Mouse (Mus musculus) cerebellum, adult 2 months (tissue): ENCODE data around the gene Stk31. TPM values are rescaled to one million over a fixed set of nuclear protein-coding genes. Genes with fewer than 3 reads are reported as not detected.
"Not testable (repeated sequence)": the region's sequence is repeated elsewhere in the genome, so short reads cannot be mapped to it uniquely, and the experiment has no call there.

Experiments
- DNase-seq, 2 experiments: peaks; one replicate each; pipeline ENCODE4 v3.0.0; 2021
- H3K27ac ChIP-seq: fragments of 200-500 bp; 2 replicates; pipeline ENCODE4 v1.5.1; 2012; ENCODE audit warnings: low read length, control low read depth, inconsistent platforms; ENCODE audit not compliant: insufficient read depth
- H3K27me3 ChIP-seq: fragments of 200-500 bp; 2 replicates; pipeline ENCODE4 v1.6.1; 2012; ENCODE audit warnings: inconsistent platforms, mild to moderate bottlenecking, low read length, moderate library complexity; ENCODE audit not compliant: control insufficient read depth, insufficient read depth
- H3K4me1 ChIP-seq: fragments of 200-500 bp; 2 replicates; pipeline ENCODE4 v1.6.1; 2011; ENCODE audit warnings: low read length; ENCODE audit not compliant: control insufficient read depth, insufficient read depth
- H3K4me3 ChIP-seq: fragments of 200-500 bp; replicated peaks from 2 replicates; pipeline ENCODE3; 2011; ENCODE audit warnings: mild to moderate bottlenecking, low read depth, low read length, control low read depth; ENCODE audit not compliant: insufficient read depth
- CTCF ChIP-seq: fragments of 200-500 bp; IDR thresholded peaks from 2 replicates; pipeline ENCODE4 v1.5.1; 2011; ENCODE audit warnings: low read depth, mild to moderate bottlenecking, control low read depth, low read length, moderate library complexity, borderline replicate concordance; ENCODE audit not compliant: insufficient read depth
- POLR2A ChIP-seq: fragments of 200-500 bp; IDR thresholded peaks from 2 replicates; pipeline ENCODE4 v1.6.1; 2011; ENCODE audit warnings: low read length, control low read depth, borderline replicate concordance; ENCODE audit not compliant: insufficient read depth
- WGBS: fragments of 180-500 bp; shearing (Covaris S2); methylation state at CpG from one replicate; pipeline ENCODE4 v1.1.7; 2018; 5-methylcytosine and 5-hydroxymethylcytosine counted together
- polyA plus RNA-seq: library from polyadenylated mRNA; depleted of rRNA; stranded (reverse); fragments of >200 nt; gene quantifications from 2 replicates; pipeline ENCODE4 v1.2.3, GENCODE M21; 2012

The Stk31 gene
- polyA plus RNA-seq, 1 experiment, result 0.08 TPM

DNA sequence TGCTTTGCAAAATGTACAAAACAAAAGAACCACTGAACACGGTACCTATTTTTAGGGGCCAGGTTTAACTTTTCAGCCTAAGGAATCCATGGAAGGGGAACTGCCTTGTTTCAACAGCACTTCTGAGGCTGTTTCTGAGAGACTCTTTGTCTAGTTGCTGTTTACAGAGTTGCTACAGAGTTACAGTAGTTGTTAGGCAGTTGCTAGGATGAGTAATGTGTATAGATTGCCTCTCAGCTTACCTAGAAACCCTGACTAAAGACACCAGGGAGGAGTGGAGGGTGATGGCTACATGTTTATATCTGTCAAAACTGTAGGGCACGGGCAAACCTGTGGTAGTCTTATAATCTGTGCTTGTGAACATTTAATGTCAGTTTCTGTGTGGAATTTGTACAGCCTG lies 21.5 kb upstream of the Stk31 start:
- no peak for DNase-seq
- WGBS, result 59% methylated on average over 2 of the region's 2 CpGs
- Histone ChIP-seq H3K27ac (no peak overlapping the region), H3K4me1 (no peaks in the 10 kb centered on the region), H3K27me3 (no peaks in the 10 kb centered on the region), H3K4me3 (no peak overlapping the region)
- no peak for TF ChIP-seq POLR2A
- TF ChIP-seq CTCF, result no peak

DNA sequence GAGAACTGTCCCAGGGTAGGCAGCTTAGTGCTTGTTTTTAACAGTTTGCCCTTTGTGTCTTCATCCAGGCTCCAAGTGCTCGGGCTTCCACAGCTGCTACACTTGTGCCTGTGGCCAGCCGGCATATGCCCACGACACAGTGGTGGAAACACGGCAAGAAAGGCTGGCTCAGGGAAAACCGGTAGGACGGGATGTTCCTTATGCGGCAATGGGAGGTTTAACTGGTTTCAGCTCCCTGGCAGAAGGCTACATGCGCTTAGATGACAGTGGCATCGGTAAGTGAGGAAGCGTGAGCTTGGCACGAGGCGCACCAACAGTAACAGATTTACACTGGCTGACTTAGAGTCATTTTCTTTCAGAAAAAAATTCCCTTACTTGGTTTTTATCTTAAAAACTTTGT lies 17.1 kb upstream of the Stk31 start:
- Histone ChIP-seq H3K4me1 (no peaks in the 10 kb centered on the region), H3K27ac (no peak overlapping the region), H3K27me3 (no peaks in the 10 kb centered on the region), H3K4me3 (no peak overlapping the region)
- 51% methylated on average over 12 of the region's 12 CpGs for WGBS
- no peak for DNase-seq
- TF ChIP-seq POLR2A (no peak), CTCF (no peak)

DNA sequence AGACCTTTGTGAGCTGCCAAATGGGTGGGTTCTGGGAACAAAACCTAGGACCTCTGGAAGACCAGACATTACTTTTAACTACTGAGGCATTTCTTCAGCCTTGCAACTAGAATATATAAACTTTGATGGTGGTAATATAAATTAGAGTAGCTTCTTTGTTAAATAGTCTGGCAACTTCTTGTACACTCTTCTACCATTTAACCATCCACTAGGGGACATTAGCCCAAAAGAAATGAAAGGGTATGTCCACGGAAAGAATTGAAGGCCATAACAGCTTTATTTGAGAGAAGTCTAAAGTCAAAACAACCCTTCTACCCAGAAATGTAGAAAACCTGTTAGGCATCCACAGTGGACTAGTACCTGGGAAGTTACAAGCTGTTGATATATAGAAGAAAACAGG lies 1.1 kb upstream of the Stk31 start:
- no peaks in the 10 kb centered on the region for H3K4me1 ChIP-seq
- H3K27ac ChIP-seq, result no peak overlapping the region
- TF ChIP-seq POLR2A, result no peak
- H3K4me3 ChIP-seq, result no peak overlapping the region
- no peaks in the 10 kb centered on the region; the same call in 1 of the 2 replicates for H3K27me3 ChIP-seq
- WGBS, result 65% methylated on average over 1 of the region's 1 CpGs
- DNase-seq, result no peak

DNA sequence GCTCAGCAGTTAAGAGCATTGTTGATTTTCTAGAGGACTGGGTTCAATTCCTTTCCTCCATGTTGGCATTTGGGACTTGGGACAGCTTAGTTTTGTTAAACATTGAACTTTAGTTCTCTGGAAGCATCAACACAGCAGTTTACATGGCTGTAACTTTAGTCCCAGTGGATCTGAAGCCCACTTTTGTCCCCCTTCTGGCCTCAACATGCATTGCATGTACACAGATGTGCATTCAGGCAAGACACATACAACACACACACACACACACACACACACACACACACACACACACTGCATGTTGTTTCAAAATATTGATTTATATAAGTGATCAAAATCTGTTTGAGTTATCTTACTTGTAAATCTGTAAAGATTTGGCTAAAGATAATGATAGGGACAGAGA lies 2.1 kb downstream of the Stk31 start:
- no peaks in the 10 kb centered on the region for H3K4me1 ChIP-seq
- no peak overlapping the region for H3K27ac ChIP-seq
- H3K27me3 ChIP-seq, result no peaks in the 10 kb centered on the region; the same call in 1 of the 2 replicates
- H3K4me3 ChIP-seq, result no peak overlapping the region
- DNase-seq, result no peak
- no peak for TF ChIP-seq CTCF
- TF ChIP-seq POLR2A, result no peak

DNA sequence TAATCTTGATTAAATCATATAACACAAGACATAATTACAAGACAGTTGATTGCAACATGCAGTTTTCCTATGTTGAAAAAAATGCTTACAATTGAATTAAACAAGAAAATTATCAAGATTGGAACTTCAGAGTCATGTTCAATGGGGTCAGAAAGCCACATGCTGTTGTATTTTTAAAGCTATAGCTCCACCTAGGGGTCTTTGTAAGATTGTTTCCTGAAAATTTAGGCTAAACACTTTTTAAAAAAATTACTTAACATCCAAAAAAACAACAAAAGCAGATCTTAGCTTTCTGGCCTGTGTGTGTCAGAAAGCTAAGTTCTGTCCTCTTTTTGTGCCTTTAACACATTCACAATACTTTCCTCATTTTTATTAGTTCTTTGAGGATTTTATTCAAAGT lies 3.0 kb downstream of the Stk31 start:
- TF ChIP-seq POLR2A (no peak), CTCF (peak; percentile 33; the same call in 1 of the 2 replicates)
- Histone ChIP-seq H3K27ac (no peak overlapping the region), H3K27me3 (no peaks in the 10 kb centered on the region; the same call in 1 of the 2 replicates), H3K4me3 (no peak overlapping the region), H3K4me1 (no peaks in the 10 kb centered on the region)
- peak in 1 of 2 experiments; percentile 5 for DNase-seq

DNA sequence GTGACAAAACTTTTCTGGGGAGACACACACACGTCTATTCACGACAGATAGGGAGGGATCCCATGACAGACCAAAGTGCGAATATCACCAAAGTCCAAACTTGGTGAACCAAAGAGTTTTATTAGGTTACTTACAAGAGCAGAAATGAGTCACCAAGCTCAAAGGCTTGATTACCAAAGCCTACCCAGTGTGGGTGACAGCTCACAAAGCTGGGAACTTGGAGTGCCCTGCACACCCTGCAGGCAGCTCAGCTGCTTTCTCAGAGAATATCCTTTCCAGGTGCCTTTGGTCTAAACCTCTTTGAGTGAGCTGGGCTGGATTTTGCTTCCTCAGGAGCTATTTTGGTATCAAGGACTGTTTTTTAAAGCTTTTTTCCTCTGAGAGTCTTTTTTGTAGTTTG lies 15.4 kb downstream of the Stk31 start:
- Histone ChIP-seq H3K4me1 (no peaks in the 10 kb centered on the region), H3K4me3 (no peak overlapping the region), H3K27me3 (no peaks in the 10 kb centered on the region), H3K27ac (no peak overlapping the region)
- no peak for DNase-seq
- WGBS, result 81% methylated on average over 3 of the region's 3 CpGs
- TF ChIP-seq CTCF, result no peak
- TF ChIP-seq POLR2A, result no peak

DNA sequence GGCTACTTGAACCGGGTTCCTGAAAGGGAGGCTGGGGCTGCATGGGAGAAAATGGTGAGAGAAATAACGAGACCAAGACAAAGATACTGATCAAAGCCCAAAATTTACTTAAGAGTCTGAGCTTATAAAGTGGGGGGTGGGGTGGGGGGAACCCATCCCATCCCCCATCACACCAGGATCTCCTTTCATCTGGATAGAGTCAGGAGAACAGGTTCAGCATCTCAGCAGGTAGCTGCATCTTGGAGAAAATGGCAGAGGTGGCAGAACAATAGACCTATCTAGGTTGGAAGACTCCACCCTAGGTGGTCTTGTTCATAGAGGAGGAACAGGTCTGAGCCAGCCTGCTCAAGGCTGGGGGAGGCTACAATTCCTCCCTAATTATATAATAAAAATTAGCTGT lies 17.6 kb downstream of the Stk31 start:
- not testable (repeated sequence) for H3K4me1 ChIP-seq, H3K4me3 ChIP-seq, DNase-seq, H3K27ac ChIP-seq, H3K27me3 ChIP-seq
- WGBS, result 60% methylated on average over 2 of the region's 2 CpGs

DNA sequence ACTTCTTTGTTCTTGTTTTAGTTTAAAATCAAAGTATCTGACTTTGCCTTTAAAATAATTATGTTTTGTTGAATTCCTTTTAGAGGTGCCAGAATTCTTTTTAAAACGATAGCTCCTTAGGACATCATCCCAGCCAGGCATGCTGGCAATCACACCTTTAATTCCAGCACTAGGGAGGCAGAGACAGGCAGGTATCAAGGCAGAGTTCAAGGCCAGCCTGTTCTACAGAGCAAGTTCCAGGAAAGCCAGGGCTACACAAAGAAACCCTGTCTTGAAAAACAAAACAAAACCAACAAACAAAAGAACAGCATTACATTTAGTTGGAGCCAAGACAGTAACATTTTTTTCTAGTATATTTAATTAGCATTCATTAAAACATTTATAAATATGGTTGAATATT lies 20.6 kb downstream of the Stk31 start:
- TF ChIP-seq CTCF (no peak), POLR2A (no peak)
- H3K4me3 ChIP-seq, result no peak overlapping the region
- H3K4me1 ChIP-seq, result no peaks in the 10 kb centered on the region
- H3K27me3 ChIP-seq, result no peaks in the 10 kb centered on the region
- no peak overlapping the region for H3K27ac ChIP-seq
- no peak for DNase-seq
- 60% methylated on average over 1 of the region's 1 CpGs for WGBS

DNA sequence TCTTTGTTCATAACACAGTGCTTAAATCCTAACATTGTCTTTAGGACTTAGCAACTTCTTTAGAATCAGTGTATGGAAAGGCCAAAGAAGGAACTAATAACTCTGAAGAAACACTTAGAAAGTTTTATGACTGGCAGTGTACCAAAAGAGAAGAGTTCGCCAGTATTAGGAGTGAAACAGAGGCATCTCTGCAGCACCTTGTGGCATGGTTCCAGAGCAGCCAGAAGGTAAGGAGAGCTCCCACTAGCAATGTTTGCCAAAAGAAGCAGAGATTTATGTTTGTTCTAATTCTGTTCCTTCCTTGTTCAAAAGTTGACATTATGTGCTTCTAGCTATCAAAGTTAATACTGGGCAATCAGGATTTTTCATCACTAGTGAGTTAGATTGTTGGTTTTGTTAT lies 41.9 kb downstream of the Stk31 start:
- H3K4me3 ChIP-seq, result no peak overlapping the region
- no peak overlapping the region for H3K27ac ChIP-seq
- TF ChIP-seq POLR2A (no peak), CTCF (no peak)
- H3K4me1 ChIP-seq, result no peaks in the 10 kb centered on the region
- DNase-seq, result peak in 1 of 2 experiments; percentile 2
- no peaks in the 10 kb centered on the region for H3K27me3 ChIP-seq
- 17% methylated on average over 1 of the region's 1 CpGs for WGBS
